Mouse (Mus musculus): ENCODE data around the gene Prkca. TPM values are rescaled to one million over a fixed set of nuclear protein-coding genes. Genes with fewer than 3 reads are reported as not detected.

Prkca gene
- polyA plus RNA-seq, 1 experiment, result 43.2 TPM

GRCm38 (mm10) chr11:108079946-108080650 is 263.6 kb downstream of the Prkca start:
- Histone ChIP-seq H3K4me3 (ENCODE audit: insufficient read depth, low read length) (no peak overlapping the region), H3K27ac (ENCODE audit: insufficient read depth, low read length) (no peak overlapping the region), H3K4me1 (ENCODE audit: control insufficient read depth, insufficient read depth, low read length) (no peaks in the 10 kb centered on the region)
- TF ChIP-seq POLR2A (IDR thresholded peaks at IDR 0.05; ENCODE audit: low read depth, low read length) (no peak), CTCF (IDR thresholded peaks at IDR 0.05; ENCODE audit: borderline replicate concordance, insufficient read depth, low read length) (no peak)

GRCm38 (mm10) chr11:108079454-108079853 is 264.3 kb downstream of the Prkca start:
- no peak overlapping the region for H3K4me3 ChIP-seq (ENCODE audit: insufficient read depth, low read length)
- no peaks in the 10 kb centered on the region for H3K4me1 ChIP-seq (ENCODE audit: control insufficient read depth, insufficient read depth, low read length)
- H3K27ac ChIP-seq (ENCODE audit: insufficient read depth, low read length), result no peak overlapping the region
- TF ChIP-seq POLR2A (IDR thresholded peaks at IDR 0.05; ENCODE audit: low read depth, low read length) (no peak), CTCF (IDR thresholded peaks at IDR 0.05; ENCODE audit: borderline replicate concordance, insufficient read depth, low read length) (no peak)

GRCm38 (mm10) chr11:108077514-108077913 is 266.2 kb downstream of the Prkca start:
- H3K27ac ChIP-seq (ENCODE audit: insufficient read depth, low read length), result no peak overlapping the region

GRCm38 (mm10) chr11:108072606-108073243 is 271.0 kb downstream of the Prkca start:
- Histone ChIP-seq H3K4me3 (ENCODE audit: insufficient read depth, low read length) (no peak overlapping the region), H3K4me1 (ENCODE audit: control insufficient read depth, insufficient read depth, low read length) (peaks cover 6% of the 10 kb centered on the region; the same call in 1 of the 2 replicates), H3K27ac (ENCODE audit: insufficient read depth, low read length) (no peak overlapping the region)
- TF ChIP-seq POLR2A (IDR thresholded peaks at IDR 0.05; ENCODE audit: low read depth, low read length), result no peak
- no peak for TF ChIP-seq CTCF (IDR thresholded peaks at IDR 0.05; ENCODE audit: borderline replicate concordance, insufficient read depth, low read length)

More at GRCm38 (mm10) chr11:108077514-108077913, 266.2 kb downstream of the Prkca start:
- Histone ChIP-seq H3K4me1 (ENCODE audit: control insufficient read depth, insufficient read depth, low read length) (peaks cover 4% of the 10 kb centered on the region; the same call in 1 of the 2 replicates), H3K4me3 (ENCODE audit: insufficient read depth, low read length) (no peak overlapping the region)
- TF ChIP-seq POLR2A (IDR thresholded peaks at IDR 0.05; ENCODE audit: low read depth, low read length), result no peak
- no peak for TF ChIP-seq CTCF (IDR thresholded peaks at IDR 0.05; ENCODE audit: borderline replicate concordance, insufficient read depth, low read length)

- Histone ChIP-seq H3K4me3 (ENCODE audit: insufficient read depth, low read length) (no peak overlapping the region), H3K4me1 (ENCODE audit: control insufficient read depth, insufficient read depth, low read length) (peaks cover 6% of the 10 kb centered on the region; the same call in 1 of the 2 replicates), H3K27ac (ENCODE audit: insufficient read depth, low read length) (no peak overlapping the region)
- no peak for TF ChIP-seq CTCF (IDR thresholded peaks at IDR 0.05; ENCODE audit: borderline replicate concordance, insufficient read depth, low read length)
- no peak for TF ChIP-seq POLR2A (IDR thresholded peaks at IDR 0.05; ENCODE audit: low read depth, low read length)
These were observed 272.5 kb downstream of the Prkca start for GRCm38 (mm10) chr11:108071230-108071629.

- no peak overlapping the region for H3K4me3 ChIP-seq (ENCODE audit: insufficient read depth, low read length)
- TF ChIP-seq CTCF (IDR thresholded peaks at IDR 0.05; ENCODE audit: borderline replicate concordance, insufficient read depth, low read length) (no peak), POLR2A (IDR thresholded peaks at IDR 0.05; ENCODE audit: low read depth, low read length) (no peak)
- H3K4me1 ChIP-seq (ENCODE audit: control insufficient read depth, insufficient read depth, low read length), result peaks cover 6% of the 10 kb centered on the region; the same call in 1 of the 2 replicates
- H3K27ac ChIP-seq (ENCODE audit: insufficient read depth, low read length), result no peak overlapping the region
These were observed 273.7 kb downstream of the Prkca start for GRCm38 (mm10) chr11:108070038-108070437.

GRCm38 (mm10) chr11:108068430-108068829 is 275.3 kb downstream of the Prkca start:
- peaks cover 6% of the 10 kb centered on the region; the same call in 1 of the 2 replicates for H3K4me1 ChIP-seq (ENCODE audit: control insufficient read depth, insufficient read depth, low read length)
- TF ChIP-seq CTCF (IDR thresholded peaks at IDR 0.05; ENCODE audit: borderline replicate concordance, insufficient read depth, low read length) (no peak), POLR2A (IDR thresholded peaks at IDR 0.05; ENCODE audit: low read depth, low read length) (no peak)
- H3K27ac ChIP-seq (ENCODE audit: insufficient read depth, low read length), result no peak overlapping the region
- no peak overlapping the region for H3K4me3 ChIP-seq (ENCODE audit: insufficient read depth, low read length)

GRCm38 (mm10) chr11:108067161-108067560 is 276.6 kb downstream of the Prkca start:
- Histone ChIP-seq H3K4me1 (ENCODE audit: control insufficient read depth, insufficient read depth, low read length) (no peaks in the 10 kb centered on the region), H3K4me3 (ENCODE audit: insufficient read depth, low read length) (no peak overlapping the region), H3K27ac (ENCODE audit: insufficient read depth, low read length) (no peak overlapping the region)
- no peak for TF ChIP-seq CTCF (IDR thresholded peaks at IDR 0.05; ENCODE audit: borderline replicate concordance, insufficient read depth, low read length)
- TF ChIP-seq POLR2A (IDR thresholded peaks at IDR 0.05; ENCODE audit: low read depth, low read length), result no peak

GRCm38 (mm10) chr11:108064401-108064800 is 279.3 kb downstream of the Prkca start:
- Histone ChIP-seq H3K27ac (ENCODE audit: insufficient read depth, low read length) (no peak overlapping the region), H3K4me1 (ENCODE audit: control insufficient read depth, insufficient read depth, low read length) (no peaks in the 10 kb centered on the region), H3K4me3 (ENCODE audit: insufficient read depth, low read length) (no peak overlapping the region)
- no peak for TF ChIP-seq POLR2A (IDR thresholded peaks at IDR 0.05; ENCODE audit: low read depth, low read length)
- no peak for TF ChIP-seq CTCF (IDR thresholded peaks at IDR 0.05; ENCODE audit: borderline replicate concordance, insufficient read depth, low read length)

GRCm38 (mm10) chr11:108063096-108063495 is 280.6 kb downstream of the Prkca start:
- no peak for TF ChIP-seq POLR2A (IDR thresholded peaks at IDR 0.05; ENCODE audit: low read depth, low read length)
- TF ChIP-seq CTCF (IDR thresholded peaks at IDR 0.05; ENCODE audit: borderline replicate concordance, insufficient read depth, low read length), result no peak
- Histone ChIP-seq H3K4me3 (ENCODE audit: insufficient read depth, low read length) (no peak overlapping the region), H3K27ac (ENCODE audit: insufficient read depth, low read length) (no peak overlapping the region), H3K4me1 (ENCODE audit: control insufficient read depth, insufficient read depth, low read length) (no peaks in the 10 kb centered on the region)
